Comparison of ENCODE assay signal across 18 mouse cellular contexts in the genomic region with DNA sequence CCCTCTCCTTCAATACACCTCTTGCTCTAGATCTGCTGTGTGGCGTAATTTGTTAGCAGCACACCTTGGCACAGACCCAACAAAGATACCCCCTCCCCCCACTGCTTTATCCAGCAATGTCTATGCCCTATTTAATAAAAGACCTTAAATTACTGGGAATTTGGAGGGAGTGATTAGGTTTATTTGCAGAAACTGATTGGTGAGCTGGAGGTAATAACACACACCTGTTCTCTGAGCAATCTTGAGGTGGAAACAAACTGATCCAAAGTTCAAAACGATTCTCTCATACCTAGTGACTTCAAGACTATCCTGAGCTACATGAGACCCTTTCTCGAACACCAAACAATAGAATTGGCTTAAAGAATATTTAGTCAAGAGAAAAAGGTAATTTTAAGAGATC.
"Had no signal": no experiment of that assay in that cellular context is flagged by ENCODE, and none has a peak within 500 bp of the region (broad histone marks: within the 10 kb centered on the region; RNA-seq: fewer than 3 reads in every experiment).

No protein-coding gene starts in this region.

- H3K4me1 ChIP-seq: liver, embryonic 15.5 days; megakaryocyte, embryonic 14.5 days; neural tube, embryonic 15.5 days; stomach, embryonic 15.5 days had no signal

- DNase-seq: liver, postnatal 0 days; lung, adult 2 months; lung, postnatal 14 days; lung, postnatal 36 days; midbrain, embryonic 14.5 days; right cerebral cortex, postnatal 14 days; thymus, adult 18-20 months; thymus, postnatal 14 days; thymus, postnatal 36 days had no signal

- H3K36me3 ChIP-seq: liver, embryonic 15.5 days; neural tube, embryonic 13.5 days; neural tube, embryonic 15.5 days; stomach, embryonic 15.5 days had no signal

- H3K27ac ChIP-seq: liver, embryonic 15.5 days; macrophage; neural tube, embryonic 13.5 days; neural tube, embryonic 15.5 days; stomach, embryonic 15.5 days had no signal

- H3K4me3 ChIP-seq: liver, embryonic 15.5 days; megakaryocyte, embryonic 14.5 days; myocyte; neural tube, embryonic 13.5 days; neural tube, embryonic 15.5 days; stomach, embryonic 15.5 days had no signal

- ATAC-seq: liver, postnatal 0 days; midbrain, embryonic 16.5 days had no signal

- H3K27me3 ChIP-seq: liver, embryonic 15.5 days; megakaryocyte, embryonic 14.5 days; neural tube, embryonic 13.5 days; neural tube, embryonic 15.5 days; stomach, embryonic 15.5 days had no signal

- H3K9ac ChIP-seq: liver, embryonic 15.5 days; liver, postnatal 0 days; neural tube, embryonic 13.5 days; neural tube, embryonic 15.5 days; stomach, embryonic 15.5 days had no signal

- H3K4me2 ChIP-seq: liver, embryonic 15.5 days; midbrain, embryonic 11.5 days; neural tube, embryonic 13.5 days; neural tube, embryonic 15.5 days; stomach, embryonic 15.5 days had no signal

- H3K9me3 ChIP-seq: liver, embryonic 15.5 days; neural tube, embryonic 13.5 days; neural tube, embryonic 15.5 days; stomach, embryonic 15.5 days had no signal
